Mouse (Mus musculus) liver, embryonic 16.5 days (tissue): Measurements from ENCODE around the gene Mrpl42. TPM values are rescaled to one million over a fixed set of nuclear protein-coding genes. Genes with fewer than 3 reads are reported as not detected.

Experiments used
- polyA plus RNA-seq: library from polyadenylated mRNA; unstranded; fragments of >200 nt; fragmentation: Nextera tagmentation; extraction: Ambion mirVana; gene quantifications from 2 replicates; pipeline ENCODE4 v1.2.1, GENCODE M21; 2015

Mrpl42 gene
- polyA plus RNA-seq, 1 experiment from 2014 or later = 145 TPM

Other genes with a start within 250 kb of the Mrpl42 start
- 4.2 and 4.4 TPM in 2 replicates for gene Cradd, start 177.8 kb downstream of the Mrpl42 start, polyA plus RNA-seq
- gene Socs2, start 84.8 kb downstream of the Mrpl42 start, polyA plus RNA-seq = 4.0 and 5.4 TPM in 2 replicates
- gene Ube2n, start 13.2 kb upstream of the Mrpl42 start, polyA plus RNA-seq = 103 and 118 TPM in 2 replicates
- 76.2 and 79.2 TPM in 2 replicates for gene Nudt4, start 62.2 kb upstream of the Mrpl42 start, polyA plus RNA-seq
- gene Anapc15-ps, start 171.5 kb upstream of the Mrpl42 start, polyA plus RNA-seq = not detected in 2 replicates